Mouse (Mus musculus) E14TG2a.4 (cell line): ENCODE data around the gene Ovol3.

Source experiments
- CTCF ChIP-seq: conservative IDR thresholded peaks from 2 replicates; pipeline ENCODE4 v1.5.1; 2014; ENCODE audit warnings: low read length
- NANOG ChIP-seq: IDR thresholded peaks from 2 replicates; pipeline ENCODE4 v1.6.1; 2014; ENCODE audit warnings: borderline replicate concordance, low read length, mixed read lengths

DNA sequence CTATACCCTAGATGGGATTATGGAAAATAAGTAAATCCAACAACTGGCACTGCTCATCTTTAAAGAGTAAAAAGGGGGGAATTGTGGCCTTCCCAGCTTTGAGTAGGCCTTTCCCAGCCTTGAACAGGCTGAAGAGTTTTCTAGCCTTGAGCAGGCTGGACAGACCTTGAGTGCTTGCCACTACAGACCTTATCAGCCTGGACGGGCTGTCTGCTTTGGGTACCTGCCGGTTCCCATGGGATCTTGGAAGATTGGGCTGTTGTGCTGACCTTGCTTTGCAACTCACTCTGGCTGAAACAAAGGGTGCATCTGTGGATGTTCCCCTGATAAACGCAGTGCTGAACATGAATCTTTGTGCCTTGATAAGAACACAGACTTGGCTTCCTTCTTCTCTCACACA, 21.6 kb downstream of the Ovol3 start:
- TF ChIP-seq CTCF = no peak
- no peak for TF ChIP-seq NANOG
